Mouse (Mus musculus) liver, embryonic 14.5 days (tissue): ENCODE results near the gene Elane. TPM values are rescaled to one million over a fixed set of nuclear protein-coding genes. Genes with fewer than 3 reads are reported as not detected.

Experiments
- ATAC-seq: fragments of 200-750 bp; cut with Nextera tagmentation; 2 replicates; pipeline ENCODE4 v1.8.0; 2017; ENCODE audit warnings: moderate number of reproducible peaks, mild to moderate bottlenecking, moderate library complexity; ENCODE audit not compliant: insufficient read depth
- DNase-seq, 3 experiments: peaks; one replicate each; pipeline ENCODE4 v3.0.0-alpha.2; 2012 to 2013; ENCODE audit warnings: low read depth in 3 of 3, low spot score in 3 of 3
- H3K27ac ChIP-seq: fragments of 300-500 bp; sonication (generic); 2 replicates; pipeline ENCODE4 v1.5.1; 2014; ENCODE audit warnings: moderate library complexity, mild to moderate bottlenecking, control low read depth, inconsistent platforms
- H3K27me3 ChIP-seq: fragments of 300-500 bp; sonication (generic); 2 replicates; pipeline ENCODE4 v1.6.1; 2014; ENCODE audit warnings: mild to moderate bottlenecking, low read length, moderate library complexity; ENCODE audit not compliant: control insufficient read depth, insufficient read depth
- H3K36me3 ChIP-seq: fragments of 300-500 bp; sonication (generic); replicated peaks from 2 replicates; pipeline ENCODE4 v1.6.1; 2014; ENCODE audit warnings: low read depth; ENCODE audit not compliant: control insufficient read depth, insufficient read depth
- H3K4me1 ChIP-seq, 2 experiments: fragments of 200-500 bp in 1 of 2; fragments of 300-500 bp in 1 of 2; sonication (generic) in 1 of 2; replicated peaks; 2 replicates each; pipeline ENCODE4 v1.6.1; 2012 to 2014; ENCODE audit warnings: antibody characterized with exemption in 1 of 2, inconsistent platforms in 1 of 2, low read length in 1 of 2; ENCODE audit not compliant: control insufficient read depth in 2 of 2, insufficient read depth in 2 of 2
- H3K4me2 ChIP-seq: fragments of 300-500 bp; sonication (generic); 2 replicates; pipeline ENCODE4 v1.6.1; 2014; ENCODE audit warnings: low read depth, mild to moderate bottlenecking, control low read depth, moderate library complexity
- H3K4me3 ChIP-seq, 2 experiments: fragments of 200-500 bp in 1 of 2; fragments of 300-500 bp in 1 of 2; sonication (generic) in 1 of 2; 2 replicates each; pipeline ENCODE4 v1.5.1; 2012 to 2014; ENCODE audit warnings: low read depth in 2 of 2, low read length in 2 of 2, mild to moderate bottlenecking in 2 of 2, control low read depth in 1 of 2, inconsistent platforms in 1 of 2, moderate library complexity in 1 of 2; ENCODE audit not compliant: insufficient read depth in 1 of 2
- H3K9ac ChIP-seq: fragments of 300-500 bp; sonication (generic); replicated peaks from 2 replicates; pipeline ENCODE4 v1.6.1; 2014; ENCODE audit warnings: mild to moderate bottlenecking, control low read depth, moderate library complexity
- H3K9me3 ChIP-seq: fragments of 300-500 bp; sonication (generic); 2 replicates; pipeline ENCODE4 v1.6.1; 2016; ENCODE audit warnings: low read length, mixed read lengths; ENCODE audit not compliant: control insufficient read depth
- CTCF ChIP-seq: IDR thresholded peaks from 2 replicates; pipeline ENCODE4 v1.5.1; 2016; ENCODE audit warnings: antibody characterized with exemption, low read depth, control low read depth
- EP300 ChIP-seq: IDR thresholded peaks from 2 replicates; pipeline ENCODE4 v1.6.1; 2016; ENCODE audit warnings: antibody characterized with exemption, low read depth
- WGBS: fragments of 180-500 bp; shearing (Covaris S2); extraction: QIAGEN DNeasy Blood & Tissue Kit; methylation state at CpG from one replicate; pipeline ENCODE4 v1.1.7; 2014; ENCODE audit not compliant: insufficient replicate concordance; 5-methylcytosine and 5-hydroxymethylcytosine counted together
- polyA plus RNA-seq, 2 experiments: library from polyadenylated mRNA; depleted of rRNA in 1 of 2; stranded (reverse) in 1 of 2; unstranded in 1 of 2; fragments of >200 nt; fragmentation: Nextera tagmentation in 1 of 2; extraction: Ambion mirVana in 1 of 2; gene quantifications; 2 replicates each; pipeline versions ENCODE4 v1.2.1 to v1.2.3; 2012 to 2014

The Elane gene
- 52.2 and 61.9 TPM in 2 replicates for polyA plus RNA-seq (2012; rRNA removed)
- 116 and 151 TPM in 2 replicates for polyA plus RNA-seq (2014; fragmentation: Nextera tagmentation; extraction: Ambion mirVana)

DNA sequence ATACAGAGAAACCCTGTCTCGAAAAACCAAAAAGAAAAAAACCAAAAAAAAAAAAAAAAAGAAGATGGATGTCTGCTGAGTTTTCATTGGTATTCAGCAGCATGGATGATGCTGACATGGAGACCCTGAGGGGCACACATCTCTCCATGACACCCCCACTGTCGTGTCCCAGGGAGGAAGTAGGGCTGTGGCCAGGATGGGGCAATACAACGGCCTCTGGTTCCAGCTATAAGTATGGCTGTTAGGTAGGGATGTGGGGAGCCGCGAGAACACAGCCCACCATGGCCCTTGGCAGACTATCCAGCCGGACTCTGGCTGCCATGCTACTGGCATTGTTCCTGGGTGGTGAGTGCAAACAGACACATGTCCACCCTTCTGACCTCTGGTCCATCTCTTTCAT is at the start of gene Elane:
Gene Elane, plus strand, starts transcription at position 194 of the 400 bp plus-strand sequence.
- no peak for DNase-seq
- WGBS = 61% methylated on average over 6 of the region's 6 CpGs
- Histone ChIP-seq H3K27ac (no peak within 1 kb of the TSS), H3K27me3 (no peaks in the 10 kb centered on the region; the same call in 1 of the 2 replicates), H3K4me3 (no peak within 1 kb of the TSS), H3K4me2 (no peak within 1 kb of the TSS), H3K9me3 (no peaks in the 10 kb centered on the region), H3K4me1 (peaks cover 0 to 11% of the 10 kb centered on the region in 2 experiments; a peak in 2 of 4 replicates), H3K9ac (no peak within 1 kb of the TSS), H3K36me3 (no peaks in the 10 kb centered on the region)
- ATAC-seq = no peak
- TF ChIP-seq EP300 = no peak
- no peak for TF ChIP-seq CTCF

GRCm38 (mm10) chr10:79836918-79837317 is 49.1 kb upstream of the Elane start:
- ATAC-seq (no peak), DNase-seq (no peak)
- H3K4me1 ChIP-seq = peaks cover 0 to 2% of the 10 kb centered on the region in 2 experiments; a peak in 1 of 4 replicates
- no peaks in the 10 kb centered on the region for H3K27me3 ChIP-seq
- no peak overlapping the region for H3K4me3 ChIP-seq
- no peak overlapping the region for H3K9ac ChIP-seq
- H3K4me2 ChIP-seq = no peak overlapping the region
- H3K36me3 ChIP-seq = no peaks in the 10 kb centered on the region
- 76% methylated on average over 3 of the region's 3 CpGs for WGBS
- no peak overlapping the region for H3K27ac ChIP-seq
- TF ChIP-seq EP300 = no peak
- TF ChIP-seq CTCF = peak; percentile 37
- no peaks in the 10 kb centered on the region; the same call in 1 of the 2 replicates for H3K9me3 ChIP-seq

GRCm38 (mm10) chr10:79838151-79838550 is 47.9 kb upstream of the Elane start:
- TF ChIP-seq EP300 = no peak
- no peak for TF ChIP-seq CTCF
- H3K27me3 ChIP-seq = no peaks in the 10 kb centered on the region
- no peak overlapping the region for H3K4me3 ChIP-seq
- H3K4me2 ChIP-seq = no peak overlapping the region
- no peaks in the 10 kb centered on the region; the same call in 1 of the 2 replicates for H3K9me3 ChIP-seq
- no peak overlapping the region for H3K9ac ChIP-seq
- H3K36me3 ChIP-seq = no peaks in the 10 kb centered on the region
- H3K27ac ChIP-seq = no peak overlapping the region
- 28% methylated on average over 2 of the region's 2 CpGs for WGBS
- ATAC-seq (no peak), DNase-seq (no peak)
- peaks cover 0 to 2% of the 10 kb centered on the region in 2 experiments; a peak in 1 of 4 replicates for H3K4me1 ChIP-seq

- H3K4me3 ChIP-seq = no peak overlapping the region
- H3K4me2 ChIP-seq = no peak overlapping the region
- WGBS = 69% methylated on average over 3 of the region's 3 CpGs
- no peak for DNase-seq
- TF ChIP-seq CTCF (no peak), EP300 (no peak)
- H3K4me1 ChIP-seq = peaks cover 0 to 2% of the 10 kb centered on the region in 2 experiments; a peak in 1 of 4 replicates
- no peaks in the 10 kb centered on the region; the same call in 1 of the 2 replicates for H3K9me3 ChIP-seq
- H3K9ac ChIP-seq = no peak overlapping the region
- H3K36me3 ChIP-seq = no peaks in the 10 kb centered on the region
- H3K27me3 ChIP-seq = no peaks in the 10 kb centered on the region
- no peak overlapping the region for H3K27ac ChIP-seq
- no peak for ATAC-seq
These were observed 46.0 kb upstream of the Elane start for GRCm38 (mm10) chr10:79840091-79840490.

- under 1% methylated on average over 24 of the region's 24 CpGs for WGBS
- Histone ChIP-seq H3K27ac (no peak overlapping the region), H3K36me3 (no peaks in the 10 kb centered on the region), H3K9ac (peak overlapping the region; percentile 4; the same call in 1 of the 2 replicates), H3K27me3 (no peaks in the 10 kb centered on the region), H3K9me3 (no peaks in the 10 kb centered on the region; the same call in 1 of the 2 replicates), H3K4me1 (peaks cover 0 to 2% of the 10 kb centered on the region in 2 experiments; a peak in 1 of 4 replicates), H3K4me2 (peak overlapping the region; percentile 53), H3K4me3 (peak overlapping the region; percentile 24 to 43)
- ATAC-seq = peak; percentile 70
- DNase-seq = no peak
- peak; percentile 25; the same call in 1 of the 2 replicates for TF ChIP-seq CTCF
- TF ChIP-seq EP300 = no peak
These were observed 45.1 kb upstream of the Elane start for GRCm38 (mm10) chr10:79840644-79841551.
